Mouse (Mus musculus) embryonic facial prominence, embryonic 15.5 days (tissue): ENCODE results near the gene Gm21981. TPM values are rescaled to one million over a fixed set of nuclear protein-coding genes. Genes with fewer than 3 reads are reported as not detected.

Experiments used
- ATAC-seq: fragments of 200-750 bp; cut with Nextera tagmentation; 2 replicates; pipeline ENCODE4 v1.8.0; 2017; ENCODE audit warnings: low read depth, moderate TSS enrichment; ENCODE audit not compliant: insufficient number of reproducible peaks, low FRiP score, low TSS enrichment
- H3K27ac ChIP-seq: fragments of 300-500 bp; sonication (generic); replicated peaks from 2 replicates; pipeline ENCODE4 v1.5.1; 2015; ENCODE audit warnings: mild to moderate bottlenecking, inconsistent platforms
- H3K27me3 ChIP-seq: fragments of 300-500 bp; sonication (generic); 2 replicates; pipeline ENCODE4 v1.6.1; 2015; ENCODE audit warnings: inconsistent platforms
- H3K36me3 ChIP-seq: fragments of 300-500 bp; sonication (generic); 2 replicates; pipeline ENCODE4 v1.6.1; 2015; ENCODE audit warnings: mild to moderate bottlenecking, inconsistent platforms
- H3K4me1 ChIP-seq: fragments of 300-500 bp; sonication (generic); 2 replicates; pipeline ENCODE4 v1.6.1; 2015; ENCODE audit warnings: inconsistent platforms
- H3K4me2 ChIP-seq: fragments of 300-500 bp; sonication (generic); replicated peaks from 2 replicates; pipeline ENCODE4 v1.6.1; 2015; ENCODE audit warnings: mild to moderate bottlenecking, inconsistent platforms
- H3K4me3 ChIP-seq: fragments of 300-500 bp; sonication (generic); replicated peaks from 2 replicates; pipeline ENCODE4 v1.5.1; 2015; ENCODE audit warnings: mild to moderate bottlenecking, inconsistent platforms
- H3K9ac ChIP-seq: fragments of 300-500 bp; sonication (generic); 2 replicates; pipeline ENCODE4 v1.6.1; 2015; ENCODE audit warnings: inconsistent platforms
- H3K9me3 ChIP-seq: fragments of 300-500 bp; sonication (generic); replicated peaks from 2 replicates; pipeline ENCODE4 v1.6.1; 2016; ENCODE audit warnings: inconsistent platforms
- WGBS: fragments of 180-500 bp; shearing (Covaris S2); methylation state at CpG from one replicate; pipeline ENCODE4 v1.1.7; 2015; 5-methylcytosine and 5-hydroxymethylcytosine counted together
- polyA plus RNA-seq: library from polyadenylated mRNA; unstranded; fragments of >200 nt; fragmentation: Nextera tagmentation; extraction: Ambion mirVana; gene quantifications from 2 replicates; pipeline ENCODE4 v1.2.1, GENCODE M21; 2015

Gm21981 gene
- polyA plus RNA-seq, 1 experiment from 2014 or later: 0.12 TPM

DNA sequence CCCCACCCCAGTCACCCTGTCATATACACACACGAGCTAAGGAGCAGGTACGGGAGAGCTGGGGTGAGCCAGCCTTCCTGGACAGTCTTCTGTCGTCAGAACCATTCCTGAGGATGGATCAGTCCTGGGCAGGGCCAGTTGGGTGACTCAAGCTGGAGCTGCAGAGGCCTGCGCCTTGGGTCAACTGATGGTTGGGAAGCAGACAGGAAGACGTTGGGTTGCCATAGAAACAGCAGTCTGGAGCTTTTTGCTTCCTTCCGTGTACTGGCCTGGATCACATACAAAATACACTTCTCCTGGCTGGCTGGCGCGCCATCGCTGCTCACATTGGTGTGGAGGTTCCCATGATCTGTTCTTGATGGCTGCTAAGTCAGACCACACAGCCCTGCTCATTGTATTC lies 7.5 kb upstream of the Gm21981 start:
- Histone ChIP-seq H3K36me3 (peaks cover 47% of the 10 kb centered on the region), H3K4me2 (no peak overlapping the region), H3K27ac (no peak overlapping the region), H3K9ac (no peak overlapping the region), H3K4me3 (no peak overlapping the region), H3K9me3 (no peaks in the 10 kb centered on the region), H3K4me1 (peaks cover 12% of the 10 kb centered on the region), H3K27me3 (no peaks in the 10 kb centered on the region; the same call in 1 of the 2 replicates)
- no peak for ATAC-seq
- WGBS: 74% methylated on average over 9 of the region's 9 CpGs

DNA sequence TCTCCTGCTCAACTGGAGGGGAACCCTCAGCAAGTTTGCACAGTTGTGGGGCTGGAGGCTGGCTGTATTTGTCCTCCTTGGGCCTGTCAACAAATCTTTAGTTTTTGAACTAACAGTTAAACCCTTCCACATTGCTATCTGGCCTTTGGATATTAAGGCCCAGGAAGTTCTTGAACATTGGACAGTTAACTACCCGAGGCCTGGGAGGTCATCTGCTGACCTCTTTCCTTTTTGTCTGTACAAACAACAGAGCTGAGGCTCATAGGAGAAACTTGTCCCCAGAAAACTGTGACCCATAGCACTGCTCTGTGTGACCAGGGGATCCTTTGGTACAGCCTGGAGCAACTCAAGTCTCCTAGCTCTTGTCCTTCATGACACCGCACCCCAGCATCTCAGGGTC lies 4.8 kb upstream of the Gm21981 start:
- no peaks in the 10 kb centered on the region for H3K9me3 ChIP-seq
- no peak for ATAC-seq
- no peak overlapping the region for H3K4me3 ChIP-seq
- H3K27me3 ChIP-seq: no peaks in the 10 kb centered on the region; the same call in 1 of the 2 replicates
- no peak overlapping the region for H3K4me2 ChIP-seq
- H3K9ac ChIP-seq: no peak overlapping the region
- H3K27ac ChIP-seq: no peak overlapping the region
- peaks cover 23% of the 10 kb centered on the region for H3K4me1 ChIP-seq
- WGBS: 68% methylated on average over 2 of the region's 2 CpGs
- H3K36me3 ChIP-seq: peaks cover 47% of the 10 kb centered on the region

GRCm38 (mm10) chr17:47698156-47698555 lies 3.9 kb upstream of the Gm21981 start:
- H3K4me3 ChIP-seq: no peak overlapping the region
- H3K9me3 ChIP-seq: no peaks in the 10 kb centered on the region
- H3K4me2 ChIP-seq: no peak overlapping the region
- peaks cover 22% of the 10 kb centered on the region for H3K4me1 ChIP-seq
- no peak overlapping the region for H3K9ac ChIP-seq
- no peak for ATAC-seq
- no peaks in the 10 kb centered on the region; the same call in 1 of the 2 replicates for H3K27me3 ChIP-seq
- 86% methylated on average over 10 of the region's 10 CpGs for WGBS
- H3K36me3 ChIP-seq: peaks cover 40% of the 10 kb centered on the region
- H3K27ac ChIP-seq: no peak overlapping the region

DNA sequence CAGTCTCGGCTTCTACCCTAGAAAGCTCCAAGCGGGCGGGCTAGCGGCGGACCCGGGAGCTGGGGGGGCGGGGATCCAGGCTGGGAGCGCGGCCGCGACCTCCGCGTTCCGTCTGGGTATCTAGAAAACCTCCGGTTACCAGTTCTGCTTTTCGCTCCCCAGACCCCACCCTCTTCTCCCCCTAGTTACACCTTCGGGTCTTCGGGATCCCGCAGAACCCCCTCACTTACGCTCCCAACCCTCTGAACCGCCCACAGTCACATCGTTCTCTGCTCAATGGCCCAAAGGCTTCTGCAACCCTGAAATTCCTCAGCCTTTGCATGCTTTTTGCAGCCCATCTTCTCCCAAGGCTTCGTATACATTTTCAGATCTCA lies 1.1 kb upstream of the Gm21981 start:
- no peak for ATAC-seq
- Histone ChIP-seq H3K4me2 (peak overlapping the region; percentile 89), H3K4me3 (peak overlapping the region; percentile 79), H3K27me3 (no peaks in the 10 kb centered on the region), H3K36me3 (peaks cover 15% of the 10 kb centered on the region; the same call in 1 of the 2 replicates), H3K9me3 (no peaks in the 10 kb centered on the region), H3K4me1 (peaks cover 13% of the 10 kb centered on the region), H3K27ac (peak overlapping the region; percentile 45), H3K9ac (peak overlapping the region; percentile 78)
- under 1% methylated on average over 16 of the region's 23 CpGs for WGBS

GRCm38 (mm10) chr17:47694503-47695336 lies 465 bp upstream of the Gm21981 start, which contains the start of gene Prickle4:
Gene Prickle4 (minus strand): TSS chr17:47694736.
- peak; percentile 94 for ATAC-seq

GRCm38 (mm10) chr17:47693671-47694441 lies 399 bp downstream of the Gm21981 start:
- Histone ChIP-seq H3K27ac (no peak overlapping the region), H3K9me3 (no peaks in the 10 kb centered on the region), H3K4me1 (peaks cover 23% of the 10 kb centered on the region), H3K36me3 (0 out of 2 replicates have a peak, but pooled peaks cover under 1% of the 10 kb centered on the region), H3K4me3 (peak overlapping the region; percentile 79), H3K27me3 (no peaks in the 10 kb centered on the region), H3K9ac (peak overlapping the region; percentile 78), H3K4me2 (peak overlapping the region; percentile 89)
- 41% methylated on average over 13 of the region's 13 CpGs for WGBS
- ATAC-seq: no peak

More at GRCm38 (mm10) chr17:47694503-47695336, 465 bp upstream of the Gm21981 start, which contains the start of gene Prickle4:
- Histone ChIP-seq H3K4me3 (peak within 1 kb of the TSS; percentile 79), H3K27ac (peak within 1 kb of the TSS; percentile 45), H3K4me1 (peaks cover 16% of the 10 kb centered on the region), H3K9ac (peak within 1 kb of the TSS; percentile 78), H3K27me3 (no peaks in the 10 kb centered on the region), H3K4me2 (peak within 1 kb of the TSS; percentile 89), H3K36me3 (peaks cover 9% of the 10 kb centered on the region; the same call in 1 of the 2 replicates), H3K9me3 (no peaks in the 10 kb centered on the region)
- WGBS: under 1% methylated on average over 81 of the region's 82 CpGs

- Histone ChIP-seq H3K27ac (no peak overlapping the region), H3K9me3 (no peaks in the 10 kb centered on the region), H3K9ac (no peak overlapping the region), H3K36me3 (no peaks in the 10 kb centered on the region), H3K4me3 (no peak overlapping the region), H3K4me2 (no peak overlapping the region), H3K4me1 (peaks cover 36% of the 10 kb centered on the region), H3K27me3 (no peaks in the 10 kb centered on the region)
- WGBS: 92% methylated on average over 3 of the region's 3 CpGs
- ATAC-seq: no peak
These were observed 2.6 kb downstream of the Gm21981 start for GRCm38 (mm10) chr17:47691650-47692049.

DNA sequence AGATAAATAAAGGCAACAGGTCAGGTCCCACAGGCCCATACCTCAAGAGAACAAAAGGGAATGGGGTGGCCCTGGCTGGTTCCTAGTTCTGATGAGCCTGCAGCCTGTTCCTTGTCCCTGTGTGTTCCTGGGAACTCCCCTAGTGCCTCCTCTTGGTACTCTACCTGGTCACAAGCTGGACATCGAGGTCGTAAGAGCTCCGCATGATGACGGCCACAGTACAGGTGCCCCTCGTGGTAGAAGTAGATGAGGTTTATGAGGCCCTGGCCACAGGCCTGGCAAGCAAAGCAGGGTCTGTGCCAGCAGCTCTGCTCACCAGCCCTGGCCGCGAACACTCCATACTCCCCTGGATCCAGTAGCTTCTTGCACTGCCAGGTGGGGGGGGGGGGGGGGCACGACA lies 4.4 kb downstream of the Gm21981 start:
- peaks cover 13% of the 10 kb centered on the region for H3K36me3 ChIP-seq
- no peaks in the 10 kb centered on the region for H3K27me3 ChIP-seq
- peak overlapping the region; percentile 88; the same call in 1 of the 2 replicates for H3K4me3 ChIP-seq
- H3K4me2 ChIP-seq: 0 out of 2 replicates have a peak overlapping the region, but pooled peaks have one; percentile 94
- no peak for ATAC-seq
- no peaks in the 10 kb centered on the region for H3K9me3 ChIP-seq
- 79% methylated on average over 8 of the region's 8 CpGs for WGBS
- no peak overlapping the region for H3K27ac ChIP-seq
- no peak overlapping the region for H3K9ac ChIP-seq
- H3K4me1 ChIP-seq: peaks cover 35% of the 10 kb centered on the region

DNA sequence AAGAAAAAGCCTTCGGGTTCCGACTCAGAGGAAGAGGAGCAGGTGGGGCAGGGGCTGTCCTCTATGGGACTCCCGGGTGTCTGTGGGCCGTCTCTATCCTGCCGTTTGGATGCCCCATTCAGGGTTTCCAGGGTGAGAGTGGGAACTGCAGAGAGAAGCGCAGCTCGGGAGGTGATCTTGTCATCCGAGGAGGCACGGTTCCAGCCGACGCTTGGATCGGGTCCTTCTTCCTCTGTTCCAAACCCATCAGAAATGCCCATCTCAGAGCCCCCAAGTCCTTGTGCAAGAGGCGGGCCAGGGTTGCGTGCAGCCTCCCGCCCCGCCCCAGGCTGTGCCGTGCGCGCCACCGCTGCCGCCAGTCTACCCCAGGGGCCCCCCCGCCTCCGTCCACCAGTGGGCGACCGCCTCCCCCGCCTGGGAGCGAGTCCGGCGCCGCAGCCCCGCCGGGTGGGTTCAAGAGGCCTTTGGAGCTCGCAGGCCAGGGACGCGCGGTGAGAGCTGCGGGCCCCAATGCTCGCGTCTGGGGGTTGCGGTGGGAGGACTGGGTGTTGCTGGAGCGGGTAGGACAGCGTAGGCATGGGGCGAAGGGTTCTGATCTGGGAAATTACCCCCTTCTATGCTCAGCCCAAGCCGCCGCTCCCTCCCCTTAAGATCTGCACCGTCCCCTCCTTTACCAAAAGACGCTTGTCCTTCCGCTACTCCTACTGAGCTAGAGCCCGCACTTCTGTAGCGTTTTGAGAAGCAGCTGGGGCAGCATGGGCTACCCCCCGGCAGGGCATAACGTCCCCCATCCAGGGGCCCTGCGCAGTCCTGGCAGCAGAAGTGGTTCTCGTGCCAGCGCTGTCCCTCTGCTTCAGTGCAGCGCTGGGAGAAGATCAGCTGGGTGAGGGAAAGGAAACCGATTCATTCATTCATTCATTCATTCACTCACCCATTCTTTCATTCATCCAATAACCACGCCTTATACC lies 5.4 kb downstream of the Gm21981 start, which contains the start of gene Frs3:
Frs3 (plus strand) TSS at position 423 of the 968 bp plus-strand sequence.
- ATAC-seq: peak; percentile 74
- peak within 1 kb of the TSS; percentile 74 for H3K9ac ChIP-seq
- no peaks in the 10 kb centered on the region for H3K9me3 ChIP-seq
- H3K4me2 ChIP-seq: peak within 1 kb of the TSS; percentile 94
- H3K36me3 ChIP-seq: peaks cover 23% of the 10 kb centered on the region
- peak within 1 kb of the TSS; percentile 83 for H3K27ac ChIP-seq
- no peaks in the 10 kb centered on the region for H3K27me3 ChIP-seq
- peaks cover 28% of the 10 kb centered on the region for H3K4me1 ChIP-seq
- peak within 1 kb of the TSS; percentile 88 for H3K4me3 ChIP-seq
- WGBS: under 1% methylated on average over 49 of the region's 58 CpGs

DNA sequence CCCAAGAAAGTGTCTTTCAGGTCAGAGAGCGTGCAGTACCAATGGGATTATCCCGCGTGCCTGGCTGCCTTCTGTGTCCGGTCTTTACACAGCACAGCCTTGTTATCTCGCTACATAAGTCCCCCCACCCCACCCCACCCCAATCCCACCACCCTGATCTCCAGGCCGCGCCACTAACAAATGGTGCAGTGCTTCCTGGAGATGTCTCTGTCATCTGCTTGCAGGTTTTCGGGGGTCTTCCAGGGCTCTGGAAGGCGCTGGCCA lies 6.0 kb downstream of the Gm21981 start, which contains the start of gene Tomm6:
Tomm6 (minus strand) TSS at position 43 of the 264 bp plus-strand sequence.
- no peaks in the 10 kb centered on the region for H3K27me3 ChIP-seq
- 0% methylated on average over 9 of the region's 9 CpGs for WGBS
- no peaks in the 10 kb centered on the region for H3K9me3 ChIP-seq
- H3K4me3 ChIP-seq: peak within 1 kb of the TSS; percentile 88
- peak within 1 kb of the TSS; percentile 74 for H3K9ac ChIP-seq
- no peak for ATAC-seq
- peaks cover 28% of the 10 kb centered on the region for H3K4me1 ChIP-seq
- peak within 1 kb of the TSS; percentile 83 for H3K27ac ChIP-seq
- H3K36me3 ChIP-seq: peaks cover 29% of the 10 kb centered on the region
- H3K4me2 ChIP-seq: peak within 1 kb of the TSS; percentile 94
